Mouse (Mus musculus) embryo, embryonic 11 days (tissue): ENCODE results near the gene Acoxl.

Experiments
- DNase-seq: peaks from one replicate; pipeline ENCODE4 v3.0.0-alpha.2; 2015

The Acoxl gene

GRCm38 (mm10) chr2:127897718-127898117, 59.0 kb downstream of the Acoxl start:
- DNase-seq: no peak

- DNase-seq: no peak
Observed at GRCm38 (mm10) chr2:127904918-127905317, 66.2 kb downstream of the Acoxl start.

GRCm38 (mm10) chr2:127906973-127907678, 68.5 kb downstream of the Acoxl start:
- DNase-seq: peak; percentile 82

- peak; percentile 81 for DNase-seq
Observed at GRCm38 (mm10) chr2:127907679-127908042, 69.0 kb downstream of the Acoxl start.

DNA sequence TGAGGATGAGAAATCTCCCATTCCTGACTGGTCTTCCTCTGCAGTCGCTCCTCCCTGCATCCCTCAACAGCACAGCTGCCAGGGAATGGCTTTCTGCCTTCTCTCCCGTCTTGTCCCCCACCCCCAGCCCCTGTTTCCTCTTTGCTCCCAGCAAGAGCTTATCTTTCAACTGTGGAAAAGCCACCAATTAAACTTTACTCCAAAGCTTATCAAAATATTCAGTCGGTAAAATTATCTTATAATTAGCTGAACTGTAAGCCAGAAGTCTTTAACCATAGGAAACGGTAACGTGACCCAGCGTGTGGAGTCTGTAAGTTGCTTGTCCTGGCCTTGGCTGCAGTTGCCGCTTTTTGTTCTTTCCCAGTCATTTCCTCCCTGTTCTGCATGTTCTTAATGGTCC, 70.2 kb downstream of the Acoxl start:
- no peak for DNase-seq

- no peak for DNase-seq
Observed at GRCm38 (mm10) chr2:127909790-127910189, 71.1 kb downstream of the Acoxl start.

- no peak for DNase-seq
Observed at GRCm38 (mm10) chr2:127911579-127911978, 72.9 kb downstream of the Acoxl start.

DNA sequence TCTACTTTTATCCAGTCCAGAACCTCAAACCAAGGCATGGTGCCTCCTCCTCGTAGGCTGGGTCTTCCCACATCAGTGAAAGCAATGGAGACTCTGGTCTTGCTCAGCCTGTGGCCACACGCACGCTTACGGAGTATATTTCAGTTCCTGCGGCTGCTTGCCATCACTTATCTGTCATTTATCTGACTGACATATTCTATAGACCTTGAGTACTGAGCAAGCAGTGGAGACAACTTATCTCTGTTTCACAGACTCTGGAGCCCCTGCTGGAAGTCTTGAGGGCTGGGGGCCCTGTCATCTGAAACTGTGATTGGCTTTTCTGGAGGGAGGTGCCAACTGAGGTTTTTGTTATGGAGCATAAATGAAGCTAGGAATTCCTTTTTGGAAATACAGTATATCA, 75.4 kb downstream of the Acoxl start:
- DNase-seq: no peak

DNA sequence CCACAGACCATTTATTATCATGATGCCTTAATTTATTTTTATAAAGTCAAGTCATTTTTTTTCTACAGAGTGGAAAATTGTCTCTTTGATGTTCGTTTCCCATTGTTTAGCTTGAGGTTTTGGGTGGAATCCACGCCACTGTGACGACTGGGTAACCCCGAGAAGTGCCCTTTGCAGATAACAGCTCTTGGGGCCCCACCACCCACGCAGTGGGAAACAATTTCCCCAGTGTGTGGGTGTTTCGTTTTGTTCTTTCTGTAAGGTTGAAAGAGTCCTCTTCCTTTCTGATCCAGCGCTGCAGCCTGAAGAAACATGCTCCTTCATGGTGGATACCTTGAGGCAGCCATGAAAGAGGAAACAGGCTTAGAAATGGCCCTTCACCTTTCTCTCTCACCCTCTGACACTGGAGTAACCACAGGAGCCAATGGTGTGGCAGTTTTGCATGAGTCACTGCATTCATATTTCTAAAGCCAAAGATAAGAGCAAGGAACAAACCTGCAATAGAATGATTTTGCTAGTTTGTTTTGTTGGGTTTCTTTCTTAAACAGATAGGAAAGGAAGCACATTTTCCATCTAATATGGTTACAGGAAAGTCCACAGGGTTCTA, 78.2 kb downstream of the Acoxl start:
- DNase-seq: no peak

DNA sequence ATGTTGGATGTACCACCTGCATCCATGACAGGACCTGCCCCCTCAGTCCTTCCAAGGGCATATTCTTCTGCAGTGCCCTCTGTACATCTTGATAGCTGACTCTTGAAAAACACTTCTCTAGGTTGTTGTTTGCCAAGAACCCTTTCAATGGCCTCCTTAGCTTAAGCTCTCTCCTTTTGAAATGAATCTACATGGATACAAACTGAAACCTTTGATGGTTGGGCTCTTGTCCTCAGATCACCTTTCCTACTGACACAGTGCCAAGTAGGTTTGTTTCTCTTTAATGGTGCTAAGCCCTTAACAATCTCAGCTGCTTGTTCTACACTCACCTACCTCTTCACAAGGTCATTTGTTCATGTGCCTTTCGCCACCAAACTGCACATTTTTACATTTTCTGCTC, 81.1 kb downstream of the Acoxl start:
- no peak for DNase-seq

GRCm38 (mm10) chr2:127922036-127922901, 83.6 kb downstream of the Acoxl start:
- DNase-seq: peak; percentile 60

DNA sequence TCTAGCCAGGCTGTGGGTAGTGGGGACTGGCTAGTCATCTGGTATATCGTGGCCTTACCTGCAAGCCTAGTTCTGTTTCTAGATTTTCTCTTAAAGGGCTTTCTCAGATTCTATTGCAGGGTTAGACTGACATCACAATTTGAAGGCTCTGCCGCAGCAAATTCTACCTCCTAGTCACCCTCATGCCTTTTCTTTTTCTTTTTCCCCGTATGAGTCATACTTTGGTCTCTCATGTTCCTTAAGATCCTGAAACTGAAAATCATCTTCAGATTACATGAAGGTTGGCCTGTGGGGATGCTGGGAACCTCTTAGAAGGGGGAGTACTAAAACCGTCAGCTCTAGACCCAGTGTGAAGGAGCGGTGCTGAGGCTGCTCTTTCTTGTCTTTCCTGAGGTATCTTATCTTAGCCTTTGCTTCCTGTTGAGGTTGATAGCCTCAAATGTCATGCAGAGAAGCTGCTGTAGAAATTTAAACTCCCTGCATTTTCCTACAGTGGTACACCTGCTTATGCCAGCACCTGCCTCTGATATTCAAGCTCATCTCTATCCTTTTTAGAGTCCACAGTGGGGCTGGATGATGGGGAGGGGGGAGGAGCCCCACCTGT, 84.5 kb downstream of the Acoxl start:
- no peak for DNase-seq

DNA sequence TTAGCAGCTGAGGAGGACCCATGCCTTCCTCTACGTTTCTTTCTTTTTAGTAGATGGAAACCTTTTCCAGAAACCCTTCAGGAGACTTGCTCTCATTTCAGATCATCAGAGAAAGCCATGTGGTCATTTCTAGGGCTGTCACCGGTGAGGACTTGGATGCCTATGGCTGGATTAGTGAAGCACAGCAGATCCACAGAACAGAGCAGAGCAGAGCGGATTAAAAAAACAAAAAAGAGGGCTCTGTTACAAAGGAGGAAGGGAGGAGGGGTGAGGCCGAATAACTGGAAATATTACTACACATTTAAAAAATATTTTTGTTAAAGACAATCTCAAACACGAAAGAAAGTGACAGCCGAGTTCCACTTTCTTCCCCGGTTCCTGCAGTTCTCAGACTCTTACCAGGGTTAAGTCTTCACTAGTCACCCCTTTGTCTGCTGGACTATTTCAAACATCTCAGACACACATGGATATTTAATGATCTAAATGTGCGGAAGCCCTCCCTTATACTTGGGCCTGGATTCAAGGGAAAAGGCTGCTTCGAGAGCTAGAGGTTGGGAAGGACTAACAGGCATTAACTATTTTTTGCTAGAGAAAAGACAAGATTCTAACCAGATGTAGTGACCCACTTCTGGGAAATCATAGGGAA, 88.1 kb downstream of the Acoxl start:
- no peak for DNase-seq

DNA sequence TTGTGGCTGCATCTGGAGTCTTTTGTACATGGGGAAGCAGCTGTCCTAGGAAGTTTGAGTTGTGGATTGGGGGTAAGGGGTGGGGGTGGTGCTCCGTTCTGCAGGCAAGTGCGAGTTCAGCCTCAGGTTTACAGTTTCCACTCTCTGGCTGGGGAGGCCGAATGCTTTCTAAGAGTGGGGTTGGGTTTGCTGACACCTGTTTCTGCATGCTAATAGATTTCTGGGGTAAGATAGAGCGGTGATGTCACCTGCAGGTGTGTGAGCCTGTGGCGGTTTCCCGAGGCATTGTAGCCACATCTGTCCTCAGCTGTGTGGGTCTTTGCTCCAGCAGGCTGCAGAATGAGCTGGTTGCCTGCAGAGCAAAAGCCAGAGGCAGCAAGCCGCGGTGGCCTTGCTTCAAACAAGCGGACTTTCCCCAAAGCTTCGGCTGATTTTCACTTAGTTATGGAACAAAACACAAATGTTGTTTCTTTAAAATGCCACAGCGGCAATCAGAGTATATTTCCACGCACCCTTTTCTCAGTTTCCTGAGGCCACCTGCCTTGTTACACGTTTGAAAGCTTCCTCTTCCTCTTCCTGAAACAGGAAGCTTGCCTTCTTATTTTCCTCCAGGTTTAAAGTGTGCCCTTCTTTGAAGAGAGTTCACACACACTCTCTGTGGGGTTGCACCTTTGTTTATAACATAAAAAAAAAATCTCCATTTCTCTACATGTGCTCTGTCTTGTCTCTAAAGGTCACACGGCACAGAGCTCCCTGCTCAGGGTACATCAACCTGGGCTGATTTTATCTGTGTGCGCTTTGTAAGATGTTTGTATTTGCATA, 89.0 kb downstream of the Acoxl start:
- no peak for DNase-seq

GRCm38 (mm10) chr2:127928279-127928678, 89.6 kb downstream of the Acoxl start:
- no peak for DNase-seq

GRCm38 (mm10) chr2:127928871-127929270, 90.2 kb downstream of the Acoxl start:
- DNase-seq: no peak

DNA sequence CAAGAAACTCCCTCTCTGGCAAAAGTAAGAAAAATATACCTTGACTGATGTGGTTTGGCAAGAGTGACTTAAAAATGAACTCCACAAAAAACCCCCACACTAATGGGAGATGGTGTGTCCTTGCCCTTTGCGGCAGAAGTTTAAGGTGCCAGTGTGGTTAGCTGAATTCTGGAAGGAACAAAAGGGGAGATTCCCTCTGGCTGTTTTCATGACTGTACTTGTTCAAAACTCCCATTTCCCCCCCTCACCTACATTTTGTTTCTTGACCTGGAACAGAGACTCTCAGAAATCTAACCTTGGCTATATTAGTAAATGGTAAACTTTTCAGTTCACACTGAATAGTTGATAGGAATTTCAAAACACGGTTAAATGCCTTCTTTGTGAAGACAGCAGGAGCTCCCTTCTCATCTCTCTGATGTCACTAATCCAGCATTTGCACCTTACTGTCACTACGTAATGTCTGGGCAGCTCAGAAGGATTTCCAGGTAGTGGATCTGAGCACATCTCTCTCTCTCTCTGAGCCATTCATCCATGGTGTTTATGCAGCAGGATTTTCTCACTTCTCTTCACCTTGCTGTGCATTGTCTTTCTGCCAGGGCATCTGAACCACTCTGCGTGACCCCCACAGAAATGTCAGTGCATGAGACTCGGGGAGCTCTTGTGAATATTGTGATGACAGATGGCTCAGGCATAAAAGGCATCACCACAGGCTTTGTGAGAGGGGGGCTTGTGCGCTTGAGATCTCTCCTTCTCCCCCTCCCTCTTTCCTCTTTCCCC, 91.5 kb downstream of the Acoxl start:
- no peak for DNase-seq

DNA sequence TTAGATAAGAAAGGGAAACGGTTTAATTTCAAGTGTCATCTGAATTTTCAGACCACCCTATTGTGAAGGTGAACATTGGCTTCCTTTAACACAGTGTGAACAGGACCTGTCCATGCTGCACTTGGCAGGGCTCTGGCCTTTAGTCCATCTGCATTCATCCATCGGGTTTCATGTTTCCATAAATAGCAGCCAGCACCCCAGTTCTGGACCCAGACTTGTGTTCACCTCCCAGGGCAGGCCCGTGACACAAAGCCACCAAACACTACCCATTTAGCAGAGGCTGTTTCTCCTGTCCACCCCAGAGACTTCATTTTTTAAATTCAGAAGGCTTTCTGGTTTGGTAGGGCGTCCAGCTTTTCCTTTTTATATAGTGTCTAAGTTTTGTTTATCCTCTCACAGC, 92.9 kb downstream of the Acoxl start:
- DNase-seq: no peak

GRCm38 (mm10) chr2:127933531-127933931, 94.9 kb downstream of the Acoxl start:
- no peak for DNase-seq

DNA sequence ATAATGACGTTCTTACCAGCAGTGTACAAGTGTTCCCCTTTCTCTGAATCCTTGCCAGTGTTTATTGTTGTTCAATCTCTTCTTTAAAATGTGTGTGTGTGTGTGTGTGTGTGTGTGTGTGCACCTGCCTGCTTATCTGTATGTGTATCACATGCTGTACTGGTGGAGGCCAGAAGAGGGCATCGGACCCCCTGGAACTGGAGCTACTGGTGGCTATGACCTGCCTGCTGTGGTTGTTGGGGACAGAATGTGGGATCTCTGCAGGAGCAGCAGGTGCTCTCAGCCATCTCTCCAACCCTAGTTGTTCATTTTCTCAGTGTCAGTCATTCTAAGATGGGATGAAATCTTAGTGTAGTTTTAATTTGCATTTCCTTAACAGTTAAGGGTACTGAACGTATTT, 98.4 kb downstream of the Acoxl start:
- DNase-seq: no peak

GRCm38 (mm10) chr2:127939206-127939605, 100.5 kb downstream of the Acoxl start:
- no peak for DNase-seq
